Mouse (Mus musculus): Measurements from ENCODE around the gene Eif3k.
A peak's percentile ranks its signal among the peaks of the same experiment; 100 is the strongest.

The Eif3k gene

GRCm38 (mm10) chr7:28933825-28934224 lies 47.8 kb downstream of the Eif3k start:
- no peak for DNase-seq

- no peak for DNase-seq
Observed at GRCm38 (mm10) chr7:28932421-28933041, 49.1 kb downstream of the Eif3k start.

- DNase-seq = no peak
Observed at GRCm38 (mm10) chr7:28931695-28932039, 50.0 kb downstream of the Eif3k start.

GRCm38 (mm10) chr7:28931032-28931694 lies 50.5 kb downstream of the Eif3k start:
- DNase-seq = no peak

GRCm38 (mm10) chr7:28930320-28931031 lies 51.2 kb downstream of the Eif3k start:
- DNase-seq = no peak

GRCm38 (mm10) chr7:28929381-28929780 lies 52.3 kb downstream of the Eif3k start:
- no peak for DNase-seq

- no peak for DNase-seq
Observed at GRCm38 (mm10) chr7:28926172-28926571, 55.5 kb downstream of the Eif3k start.

- no peak for DNase-seq
Observed at GRCm38 (mm10) chr7:28925317-28925716, 56.3 kb downstream of the Eif3k start.

GRCm38 (mm10) chr7:28924802-28925201 lies 56.9 kb downstream of the Eif3k start:
- DNase-seq = no peak

- no peak for DNase-seq
Observed at GRCm38 (mm10) chr7:28923865-28924291, 57.8 kb downstream of the Eif3k start.

GRCm38 (mm10) chr7:28922606-28923005 lies 59.1 kb downstream of the Eif3k start:
- DNase-seq = peak; percentile 45

GRCm38 (mm10) chr7:28921722-28922465 lies 59.8 kb downstream of the Eif3k start:
- DNase-seq = no peak
